15 mouse cellular contexts compared by ENCODE assay signal in genomic region chr3:44154526-44154925, GRCm38 (mm10).
"Had no signal": no experiment of that assay in that cellular context is flagged by ENCODE, and none has a peak within 500 bp of the region (broad histone marks: within the 10 kb centered on the region; RNA-seq: fewer than 3 reads in every experiment).

No protein-coding gene starts in this region.

- H3K27me3 ChIP-seq: neural tube, embryonic 13.5 days; neural tube, embryonic 15.5 days; stomach, embryonic 15.5 days had no signal

- H3K27ac ChIP-seq: neural tube, embryonic 13.5 days; neural tube, embryonic 15.5 days; stomach, embryonic 15.5 days; stomach, postnatal 0 days had no signal

- H3K4me1 ChIP-seq: neural tube, embryonic 13.5 days; neural tube, embryonic 15.5 days; stomach, embryonic 15.5 days had no signal

- H3K9ac ChIP-seq: neural tube, embryonic 13.5 days; neural tube, embryonic 15.5 days; stomach, embryonic 15.5 days had no signal

- H3K9me3 ChIP-seq: neural tube, embryonic 13.5 days; neural tube, embryonic 15.5 days; stomach, embryonic 15.5 days had no signal

- H3K4me3 ChIP-seq: neural tube, embryonic 13.5 days; neural tube, embryonic 15.5 days; stomach, embryonic 15.5 days had no signal

- H3K36me3 ChIP-seq: neural tube, embryonic 13.5 days; neural tube, embryonic 15.5 days; stomach, embryonic 15.5 days had no signal

- H3K4me2 ChIP-seq: neural tube, embryonic 13.5 days; neural tube, embryonic 15.5 days; stomach, embryonic 15.5 days had no signal

- DNase-seq: retina, postnatal 1 day; right cerebral cortex, adult 18-20 months; right cerebral cortex, postnatal 14 days; right cerebral cortex, postnatal 25 days; right cerebral cortex, postnatal 4 days; spleen, adult 18-20 months; thymus, adult 18-20 months; thymus, adult 2 months; thymus, postnatal 14 days; thymus, postnatal 25 days; thymus, postnatal 4 days had no signal
